Mouse (Mus musculus) left cerebral cortex, postnatal 4 days (tissue): ENCODE data around the gene 4930447C04Rik. TPM values are rescaled to one million over a fixed set of nuclear protein-coding genes. Genes with fewer than 3 reads are reported as not detected.

ENCODE experiments used
- DNase-seq: peaks from one replicate; pipeline ENCODE4 v3.0.0-alpha.2; 2022
- intact Hi-C: fragments of 180-260 bp; cut with DNase I; formaldehyde crosslinking; loops from one replicate; pipeline ENCODE4 v1.15.1; 2025
- total RNA-seq, 2 experiments: library from RNA; stranded (reverse); gene quantifications; 2 replicates each; pipeline ENCODE4 v1.2.3; 2021

4930447C04Rik gene
- total RNA-seq, 2 experiments from 2014 or later, result 5.8 to 7.8 TPM

DNA sequence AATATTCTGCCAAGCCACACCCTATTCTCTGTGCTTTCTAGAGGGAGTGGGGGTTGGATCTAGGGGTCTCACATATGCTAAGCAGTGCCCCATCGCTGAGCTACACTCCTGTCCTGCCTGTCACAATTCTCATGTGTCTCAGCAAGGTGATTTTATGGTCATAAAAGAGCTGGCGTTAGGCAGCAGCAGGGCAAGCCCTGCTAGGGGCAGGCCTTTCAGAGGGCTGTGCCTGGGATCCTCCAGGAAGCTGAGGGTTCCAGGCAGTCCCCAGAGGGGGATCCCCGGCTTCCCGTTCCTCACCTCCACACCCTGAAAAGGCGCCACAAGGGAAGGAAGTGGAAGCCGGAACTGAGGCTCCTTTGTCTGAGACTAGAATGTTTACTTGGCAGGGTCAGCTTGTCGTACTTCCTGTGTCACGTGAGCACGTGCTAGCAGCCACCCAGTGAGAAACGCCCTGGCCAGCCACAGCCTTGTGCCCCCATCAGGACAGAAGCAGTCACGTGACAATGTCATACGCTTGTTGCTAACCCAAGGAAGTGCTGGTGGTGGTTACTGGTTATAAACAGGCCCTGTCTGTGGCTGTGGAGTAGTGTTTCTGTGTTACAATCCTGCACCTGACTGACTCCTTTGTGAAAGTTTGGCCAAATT lies 96.5 kb downstream of the 4930447C04Rik start:
- DNase-seq, result peak; percentile 8
- intact Hi-C loops, result loop anchor here (10.0 kb wide), 1 partner anchor 711 kb away; no protein-coding TSS in a partner anchor

DNA sequence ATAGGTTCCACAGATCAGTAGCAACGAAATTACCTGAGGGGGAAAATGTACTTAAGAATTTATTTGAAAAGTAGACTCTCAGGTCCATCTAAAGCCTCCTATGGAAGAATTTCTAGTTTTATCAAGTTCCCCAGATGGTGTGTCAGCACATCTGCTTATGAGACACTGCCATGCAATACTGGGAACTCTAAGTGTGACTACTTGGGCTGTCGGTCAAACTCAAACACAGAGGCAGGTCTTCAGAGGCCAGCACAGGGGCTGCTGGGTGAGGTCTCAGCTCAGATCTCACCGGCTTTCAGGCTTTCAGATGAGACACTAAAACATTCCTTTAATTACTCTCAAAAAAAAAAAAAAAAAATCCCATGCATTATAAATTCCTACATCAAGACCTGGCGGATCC lies 97.0 kb downstream of the 4930447C04Rik start:
- DNase-seq, result no peak
- intact Hi-C loops, result loop anchor here (10.0 kb wide), 1 partner anchor 711 kb away; no protein-coding TSS in a partner anchor

DNA sequence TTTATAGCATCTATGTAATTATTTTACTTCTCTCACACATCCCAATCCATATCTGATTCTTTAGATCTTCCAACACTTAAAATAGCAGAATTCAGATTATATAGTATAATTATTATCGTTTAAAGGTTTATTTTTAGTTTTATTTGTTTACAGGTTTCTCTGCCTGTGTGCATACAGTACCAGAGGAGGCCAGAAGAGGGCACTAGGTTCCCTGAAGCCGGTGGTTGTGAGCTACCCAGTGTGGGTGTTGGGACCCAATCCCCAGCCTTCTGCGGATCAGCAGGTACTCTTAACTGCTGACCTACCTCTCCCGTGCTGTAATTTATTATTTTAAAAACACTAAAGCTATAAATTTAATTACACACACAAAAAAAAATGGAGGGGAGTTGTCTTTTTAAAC lies 97.4 kb downstream of the 4930447C04Rik start:
- no peak for DNase-seq
- intact Hi-C loops, result loop anchor here (10.0 kb wide), 1 partner anchor 712 kb away; no protein-coding TSS in a partner anchor

DNA sequence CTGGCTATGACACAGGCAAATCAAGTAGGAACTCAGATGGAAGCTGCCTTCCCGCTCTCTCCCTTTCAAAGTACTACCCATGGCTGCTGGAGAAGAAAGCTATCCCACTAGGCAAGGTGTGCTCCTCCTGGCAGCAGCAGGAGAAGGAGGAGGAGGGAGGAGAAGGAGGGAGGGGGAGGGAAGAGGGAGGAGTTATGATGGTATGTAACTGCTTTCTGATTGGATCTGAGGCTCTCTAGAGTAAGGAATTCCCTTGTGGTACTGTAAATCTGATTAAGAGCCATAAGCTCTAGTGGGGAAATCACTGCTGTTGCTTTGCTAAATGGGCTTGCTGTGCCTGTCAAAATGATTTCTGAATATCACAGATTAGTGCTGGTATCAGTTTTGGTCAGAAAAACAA lies 99.1 kb downstream of the 4930447C04Rik start:
- intact Hi-C loops, result loop anchor here (10.0 kb wide), 1 partner anchor 713 kb away; no protein-coding TSS in a partner anchor
- no peak for DNase-seq

- DNase-seq, result no peak
- intact Hi-C loops, result no loop called here
Observed at GRCm38 (mm10) chr12:72837302-72837701, 103.3 kb downstream of the 4930447C04Rik start.

GRCm38 (mm10) chr12:72835518-72836015 lies 105.0 kb downstream of the 4930447C04Rik start:
- DNase-seq, result no peak
- intact Hi-C loops, result no loop called here

GRCm38 (mm10) chr12:72834773-72835517 lies 105.6 kb downstream of the 4930447C04Rik start:
- no peak for DNase-seq
- intact Hi-C loops, result no loop called here

DNA sequence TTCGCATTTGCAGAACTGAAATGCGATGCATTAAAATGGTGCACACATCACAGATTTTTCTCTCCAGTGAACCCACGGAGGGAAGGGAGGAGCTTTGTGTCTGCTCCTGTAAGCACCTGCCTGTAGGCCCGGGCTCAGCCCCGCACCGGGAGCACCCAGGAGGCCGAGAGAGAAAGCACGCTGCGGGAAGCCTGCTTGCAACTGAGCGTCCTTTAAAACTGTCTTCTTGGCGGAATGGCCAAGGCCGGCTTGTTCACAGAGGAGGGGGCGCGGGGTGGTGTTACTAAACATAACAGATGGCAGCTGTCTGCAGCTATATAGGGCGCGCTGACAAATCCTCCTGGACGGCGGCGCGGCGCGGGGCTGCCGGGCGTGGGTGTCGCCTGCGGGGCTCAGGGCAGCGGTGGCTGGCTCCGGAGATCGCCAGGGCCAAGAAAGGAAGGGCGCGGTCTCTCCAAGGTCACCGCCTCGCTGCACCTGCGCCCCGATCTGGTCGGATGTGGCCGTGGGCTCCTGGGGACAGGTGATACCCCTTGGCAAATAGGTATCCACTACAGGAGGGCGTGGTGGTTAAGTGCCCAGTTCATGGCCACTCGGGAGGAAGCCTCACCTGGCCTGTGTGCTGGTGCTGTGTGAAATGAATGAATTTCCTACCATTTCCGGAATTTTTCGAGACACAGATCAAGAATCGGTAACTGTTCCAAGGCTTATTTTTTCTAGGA lies 108.7 kb downstream of the 4930447C04Rik start:
- peak; percentile 67 for DNase-seq
- intact Hi-C loops, result no loop called here

Other genes with a start within 250 kb of the 4930447C04Rik start
- gene Ppm1a, start 183.3 kb downstream of the 4930447C04Rik start, total RNA-seq, result 100 to 1,000 TPM; 234 to 247 TPM
- under 1 TPM in 1 of 2 experiments, not detected in 1; 0.10 TPM for gene Six6, start 882 bp downstream of the 4930447C04Rik start, total RNA-seq
- gene Six1, start 113.1 kb upstream of the 4930447C04Rik start, total RNA-seq, result under 1 TPM; 0.66 to 0.87 TPM
- under 1 TPM; 0.34 to 0.38 TPM for gene Six4, start 172.7 kb upstream of the 4930447C04Rik start, total RNA-seq
- gene Mnat1, start 182.9 kb upstream of the 4930447C04Rik start, total RNA-seq, result 10 to 100 TPM; 15.6 to 16.5 TPM